Mouse (Mus musculus) erythroblast, embryonic 14.5 days (primary cell): Measurements from ENCODE around the gene Rpa1. TPM values are rescaled to one million over a fixed set of nuclear protein-coding genes. Genes with fewer than 3 reads are reported as not detected.

Experiments
- H3K27me3 ChIP-seq: 2 replicates; pipeline ENCODE4 v1.6.1; 2012; ENCODE audit warnings: inconsistent platforms; ENCODE audit not compliant: control insufficient read depth
- H3K36me3 ChIP-seq: 2 replicates; pipeline ENCODE4 v1.6.1; 2012; ENCODE audit warnings: mild to moderate bottlenecking, inconsistent platforms; ENCODE audit not compliant: control insufficient read depth
- H3K4me1 ChIP-seq: 2 replicates; pipeline ENCODE4 v1.6.1; 2012; ENCODE audit warnings: inconsistent platforms; ENCODE audit not compliant: control insufficient read depth
- H3K4me3 ChIP-seq: replicated peaks from 2 replicates; pipeline ENCODE3; 2012; ENCODE audit warnings: moderate library complexity, mild to moderate bottlenecking, inconsistent platforms
- H3K9me3 ChIP-seq: 2 replicates; pipeline ENCODE4 v1.6.1; 2012; ENCODE audit warnings: low read length, inconsistent platforms, mixed read lengths; ENCODE audit not compliant: control insufficient read depth
- GATA1 ChIP-seq: IDR thresholded peaks from 2 replicates; pipeline ENCODE4 v1.6.1; 2012; ENCODE audit warnings: low read length, inconsistent platforms, mixed read lengths
- TAL1 ChIP-seq: IDR thresholded peaks from 3 replicates; pipeline ENCODE4 v1.6.1; 2012; ENCODE audit warnings: low read length, inconsistent platforms, mixed read lengths
- polyA plus RNA-seq: library from polyadenylated mRNA; stranded (reverse); fragments of >175 nt; gene quantifications from 2 replicates; pipeline ENCODE4 v1.2.3, GENCODE M21; 2012

The Rpa1 gene
- polyA plus RNA-seq, 1 experiment: 7.1 TPM

DNA sequence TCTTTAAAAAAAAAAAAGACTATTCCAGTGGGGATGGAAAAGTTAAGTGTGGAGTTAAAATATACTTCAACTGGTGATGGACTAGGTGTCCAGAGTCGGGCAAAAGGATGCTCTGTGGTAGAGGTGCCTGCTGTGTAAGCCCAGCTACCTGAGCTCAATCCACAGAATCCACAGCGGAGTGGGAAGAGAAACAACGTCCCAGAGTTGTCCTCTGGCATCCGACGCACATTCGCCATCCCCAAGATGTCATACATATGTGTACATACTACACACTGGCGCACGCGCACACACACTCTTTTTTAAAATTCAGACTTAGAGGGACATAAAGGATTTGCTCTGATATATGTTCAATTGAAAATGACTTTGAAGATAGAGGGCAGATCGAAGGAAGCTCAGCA, 937 bp downstream of the Rpa1 start:
- Histone ChIP-seq H3K27me3 (no peaks in the 10 kb centered on the region), H3K4me1 (peaks cover 46% of the 10 kb centered on the region), H3K9me3 (no peaks in the 10 kb centered on the region), H3K36me3 (peaks cover 39% of the 10 kb centered on the region), H3K4me3 (peak overlapping the region; percentile 97)
- TF ChIP-seq GATA1: no peak
- TF ChIP-seq TAL1: no peak

DNA sequence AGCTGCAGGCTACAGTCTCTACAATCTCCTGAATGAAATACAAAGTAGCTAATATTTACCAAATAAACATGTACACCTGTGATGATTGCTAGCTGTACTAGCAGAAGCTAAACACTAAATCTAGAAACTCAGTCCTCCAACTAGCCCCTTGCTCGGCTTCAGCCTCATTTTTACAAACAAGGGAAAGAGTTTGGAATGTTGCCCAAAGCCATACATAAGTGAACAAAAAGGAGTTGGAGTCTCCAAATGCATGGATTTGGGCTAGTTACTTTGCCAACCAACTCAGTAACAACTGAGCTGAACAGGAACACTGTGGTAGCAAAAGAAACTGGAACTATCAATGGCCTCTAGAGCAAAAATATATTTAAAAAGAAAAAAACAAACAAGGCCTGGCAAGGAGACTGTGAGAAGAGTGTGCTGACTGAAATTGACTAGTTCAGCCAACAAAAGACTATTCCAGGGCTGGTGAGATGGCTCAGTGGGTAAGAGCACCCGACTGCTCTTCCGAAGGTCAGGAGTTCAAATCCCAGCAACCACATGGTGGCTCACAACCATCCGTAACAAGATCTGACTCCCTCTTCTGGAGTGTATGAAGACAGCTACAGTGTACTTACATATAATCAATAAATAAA, 1.5 kb downstream of the Rpa1 start:
- Histone ChIP-seq H3K4me3 (peak overlapping the region; percentile 97), H3K27me3 (no peaks in the 10 kb centered on the region), H3K36me3 (peaks cover 44% of the 10 kb centered on the region), H3K9me3 (no peaks in the 10 kb centered on the region), H3K4me1 (peaks cover 46% of the 10 kb centered on the region)
- TF ChIP-seq TAL1 (no peak), GATA1 (no peak)

DNA sequence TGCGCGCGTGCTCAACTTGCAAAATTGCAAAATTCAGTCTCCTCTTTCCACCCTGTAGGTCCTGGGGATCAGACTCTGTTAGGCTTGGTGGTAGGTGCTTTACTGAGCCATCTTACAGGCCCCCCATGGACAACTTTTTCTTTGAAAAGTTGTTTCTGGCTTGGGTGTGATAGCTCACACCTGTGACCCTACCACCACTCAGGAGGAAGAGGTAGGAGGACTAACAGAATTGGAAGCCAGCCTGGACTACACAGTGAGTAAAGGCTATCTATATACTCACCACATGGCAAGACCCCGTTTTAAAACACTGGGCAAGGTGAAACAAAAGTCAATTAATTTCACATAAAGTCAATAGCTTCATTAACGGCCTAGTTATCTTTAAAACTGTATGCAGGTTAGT, 3.4 kb downstream of the Rpa1 start:
- Histone ChIP-seq H3K4me1 (peaks cover 44% of the 10 kb centered on the region), H3K9me3 (no peaks in the 10 kb centered on the region), H3K36me3 (peaks cover 60% of the 10 kb centered on the region), H3K4me3 (no peak overlapping the region), H3K27me3 (no peaks in the 10 kb centered on the region)
- TF ChIP-seq GATA1 (no peak), TAL1 (no peak)

DNA sequence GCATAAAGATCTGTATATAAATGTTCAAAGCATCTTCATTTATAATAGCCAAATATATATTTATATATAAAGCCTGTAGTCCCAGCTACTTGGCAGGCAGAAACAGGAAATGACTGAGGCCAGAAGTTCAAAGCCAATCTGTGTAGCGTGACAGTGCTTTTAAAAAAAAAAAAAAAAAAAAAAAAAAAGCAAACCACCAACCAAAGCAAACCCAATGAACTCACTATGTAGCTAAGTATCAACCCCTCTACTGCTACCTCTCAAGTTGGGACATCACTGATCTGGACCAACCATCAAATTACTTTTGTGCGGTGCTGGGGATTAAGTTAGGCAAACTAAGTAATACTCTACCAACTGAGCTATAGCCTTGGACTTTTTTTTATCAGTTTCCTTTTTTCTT, 4.0 kb downstream of the Rpa1 start:
- TF ChIP-seq TAL1 (no peak), GATA1 (no peak)
- no peak overlapping the region for H3K4me3 ChIP-seq
- no peaks in the 10 kb centered on the region for H3K9me3 ChIP-seq
- H3K36me3 ChIP-seq: peaks cover 65% of the 10 kb centered on the region
- peaks cover 39% of the 10 kb centered on the region for H3K4me1 ChIP-seq
- H3K27me3 ChIP-seq: no peaks in the 10 kb centered on the region

DNA sequence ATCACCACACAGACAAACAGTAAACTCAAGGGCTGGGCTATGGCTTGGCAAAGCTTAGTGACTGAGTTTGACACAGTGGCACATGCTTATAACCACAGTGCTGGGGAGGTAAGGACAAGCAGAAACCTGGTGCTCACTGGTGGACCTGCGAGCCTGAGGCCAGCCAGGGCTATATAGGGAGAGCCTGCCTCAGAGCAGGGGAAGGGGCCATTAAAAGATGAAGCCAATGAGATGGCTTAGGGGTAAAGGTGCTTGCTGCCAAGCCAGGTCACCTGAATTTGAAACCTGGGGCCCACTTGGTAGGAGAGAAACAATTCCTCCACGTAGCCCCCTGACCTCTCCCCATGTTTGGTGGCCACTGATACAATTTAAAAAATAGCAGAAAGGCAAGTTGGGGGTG, 5.0 kb downstream of the Rpa1 start:
- Histone ChIP-seq H3K4me3 (no peak overlapping the region), H3K36me3 (peaks cover 76% of the 10 kb centered on the region), H3K4me1 (peaks cover 31% of the 10 kb centered on the region), H3K27me3 (no peaks in the 10 kb centered on the region), H3K9me3 (no peaks in the 10 kb centered on the region)
- TF ChIP-seq TAL1 (no peak), GATA1 (no peak)

DNA sequence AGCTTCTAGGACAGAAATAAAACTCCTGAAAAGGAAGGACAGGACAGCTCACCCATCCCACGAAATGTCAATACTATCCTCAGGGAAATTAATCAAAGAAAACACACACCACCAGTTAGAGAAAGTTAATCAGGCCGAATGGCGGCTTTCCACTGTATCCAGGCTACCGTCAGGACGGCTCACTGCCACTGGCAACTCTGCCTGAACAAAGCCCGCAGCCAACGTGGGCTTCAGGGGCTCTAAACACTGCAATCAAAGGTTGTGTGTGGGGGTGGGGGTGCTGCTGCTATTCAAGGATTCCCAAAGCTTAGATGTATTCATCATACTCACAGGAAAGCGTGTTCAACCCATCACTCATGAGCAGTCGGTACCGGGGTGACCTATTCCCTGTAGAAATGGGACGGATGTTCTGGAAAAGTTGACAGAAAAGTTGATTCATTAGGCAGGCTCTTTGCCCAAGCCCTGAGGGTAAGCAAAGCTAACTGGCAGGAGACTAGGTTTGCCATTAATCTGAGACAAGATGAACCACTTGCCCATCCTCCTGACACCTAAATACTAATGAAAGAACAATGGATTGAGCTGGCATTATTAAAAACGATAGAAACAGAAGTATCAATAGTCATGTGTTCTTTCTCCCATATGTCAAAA, 7.3 kb downstream of the Rpa1 start:
- Histone ChIP-seq H3K4me1 (peaks cover 35% of the 10 kb centered on the region), H3K27me3 (no peaks in the 10 kb centered on the region), H3K4me3 (no peak overlapping the region), H3K36me3 (peaks cover 94% of the 10 kb centered on the region), H3K9me3 (no peaks in the 10 kb centered on the region)
- TF ChIP-seq GATA1: no peak
- no peak for TF ChIP-seq TAL1

DNA sequence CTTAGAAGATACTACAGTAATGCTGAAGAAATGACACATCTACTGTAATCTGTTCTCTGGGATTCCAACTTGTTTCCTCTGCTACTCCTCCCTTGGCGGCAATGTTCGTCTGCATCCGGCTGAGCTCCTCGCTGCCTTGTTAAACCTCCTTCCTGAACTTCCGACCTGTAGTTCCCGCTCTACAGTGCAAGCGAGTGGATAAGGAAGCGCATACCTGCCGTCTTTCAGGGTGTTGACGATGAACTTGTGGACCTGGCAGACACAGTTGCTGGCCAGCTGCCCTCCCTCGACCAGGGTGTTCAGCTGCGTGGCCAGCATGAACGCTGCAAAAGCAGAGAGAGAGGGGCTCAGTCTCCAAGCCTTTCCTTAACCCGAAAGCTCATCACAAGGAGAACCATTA, 8.0 kb downstream of the Rpa1 start:
- H3K9me3 ChIP-seq: no peaks in the 10 kb centered on the region
- TF ChIP-seq TAL1 (no peak), GATA1 (no peak)
- no peaks in the 10 kb centered on the region for H3K27me3 ChIP-seq
- peaks cover 96% of the 10 kb centered on the region for H3K36me3 ChIP-seq
- peaks cover 31% of the 10 kb centered on the region for H3K4me1 ChIP-seq
- no peak overlapping the region for H3K4me3 ChIP-seq

DNA sequence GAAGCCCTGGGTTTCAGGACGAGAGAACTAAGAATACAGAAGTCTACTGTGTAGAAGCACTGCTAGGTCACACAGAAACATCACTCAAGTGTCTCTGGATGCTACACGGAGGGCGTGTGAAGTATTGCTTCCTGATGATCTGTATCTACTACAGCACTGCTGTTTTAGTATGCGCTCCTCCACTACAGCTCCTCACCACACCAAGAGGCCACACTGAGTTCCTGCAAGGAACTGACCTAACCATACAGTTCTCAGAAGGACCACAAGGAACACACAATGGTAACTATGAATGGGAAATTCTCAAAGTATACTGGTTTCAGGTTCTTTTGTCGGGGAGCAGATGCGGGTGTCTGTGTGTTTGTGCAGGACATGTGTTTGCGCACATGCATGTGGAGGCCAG, 10.9 kb downstream of the Rpa1 start:
- H3K36me3 ChIP-seq: peaks cover 98% of the 10 kb centered on the region
- H3K9me3 ChIP-seq: no peaks in the 10 kb centered on the region
- H3K27me3 ChIP-seq: no peaks in the 10 kb centered on the region
- TF ChIP-seq GATA1 (no peak), TAL1 (no peak)
- H3K4me1 ChIP-seq: peaks cover 17% of the 10 kb centered on the region
- no peak overlapping the region for H3K4me3 ChIP-seq

DNA sequence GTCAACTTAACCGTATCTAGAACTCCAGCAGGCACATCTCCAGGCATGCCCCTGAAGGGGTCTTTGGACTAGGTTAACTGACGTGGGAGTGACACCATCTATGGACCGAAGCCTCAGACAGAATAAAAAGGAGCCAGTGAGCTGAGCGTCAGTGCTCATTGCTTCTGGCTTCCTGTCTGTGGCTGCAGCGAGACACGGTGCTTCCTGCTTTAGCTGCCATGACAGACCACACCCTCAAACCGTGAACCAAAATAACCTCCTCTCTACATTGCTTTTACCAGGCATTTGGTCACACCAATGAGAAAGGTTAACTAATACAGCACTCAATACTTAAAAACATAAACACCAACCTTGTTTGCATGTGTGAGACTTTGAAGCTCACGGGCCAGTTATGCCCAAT, 11.4 kb downstream of the Rpa1 start:
- Histone ChIP-seq H3K27me3 (no peaks in the 10 kb centered on the region), H3K9me3 (no peaks in the 10 kb centered on the region), H3K36me3 (peaks cover 98% of the 10 kb centered on the region), H3K4me1 (peaks cover 17% of the 10 kb centered on the region), H3K4me3 (no peak overlapping the region)
- TF ChIP-seq TAL1 (no peak), GATA1 (no peak)

DNA sequence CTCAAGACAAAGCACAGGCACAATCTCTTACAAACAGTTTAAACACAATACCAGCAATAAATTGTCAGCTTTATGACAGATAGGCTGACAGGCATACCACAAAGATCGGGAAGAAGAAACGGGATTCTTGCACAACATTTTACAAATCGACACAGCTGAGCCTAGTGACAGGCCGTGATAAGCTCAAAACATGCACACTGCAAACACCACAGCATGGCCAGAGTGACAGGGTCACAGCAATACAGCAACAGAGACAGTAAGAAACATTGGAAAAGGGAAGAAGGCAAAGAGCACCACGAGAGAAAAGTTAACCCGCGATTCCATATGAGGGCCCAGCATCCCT, 22.2 kb downstream of the Rpa1 start:
- Histone ChIP-seq H3K9me3 (no peaks in the 10 kb centered on the region), H3K27me3 (no peaks in the 10 kb centered on the region), H3K4me1 (peaks cover 39% of the 10 kb centered on the region), H3K36me3 (peaks cover 94% of the 10 kb centered on the region), H3K4me3 (no peak overlapping the region)
- TF ChIP-seq TAL1: no peak
- no peak for TF ChIP-seq GATA1
